Mouse (Mus musculus) neural tube, embryonic 12.5 days (tissue): Measurements from ENCODE around the gene E130208F15Rik. TPM values are rescaled to one million over a fixed set of nuclear protein-coding genes. Genes with fewer than 3 reads are reported as not detected.

Experiments used
- ATAC-seq: fragments of 200-750 bp; cut with Nextera tagmentation; 2 replicates; pipeline ENCODE4 v1.8.0; 2017; ENCODE audit warnings: low read depth, mild to moderate bottlenecking, moderate TSS enrichment, moderate library complexity; ENCODE audit not compliant: low FRiP score
- H3K27ac ChIP-seq: fragments of 300-500 bp; sonication (generic); 2 replicates; pipeline ENCODE4 v1.5.1; 2016
- H3K27me3 ChIP-seq: fragments of 300-500 bp; sonication (generic); replicated peaks from 2 replicates; pipeline ENCODE4 v1.6.1; 2016; ENCODE audit warnings: mild to moderate bottlenecking
- H3K36me3 ChIP-seq: fragments of 300-500 bp; sonication (generic); 2 replicates; pipeline ENCODE4 v1.6.1; 2016; ENCODE audit warnings: mild to moderate bottlenecking
- H3K4me1 ChIP-seq: fragments of 300-500 bp; sonication (generic); 2 replicates; pipeline ENCODE4 v1.6.1; 2016
- H3K4me2 ChIP-seq: fragments of 300-500 bp; sonication (generic); replicated peaks from 2 replicates; pipeline ENCODE4 v1.6.1; 2016; ENCODE audit warnings: mild to moderate bottlenecking
- H3K4me3 ChIP-seq: fragments of 300-500 bp; sonication (generic); 2 replicates; pipeline ENCODE4 v1.5.1; 2016
- H3K9ac ChIP-seq: fragments of 300-500 bp; sonication (generic); 2 replicates; pipeline ENCODE4 v1.6.1; 2016; ENCODE audit warnings: mild to moderate bottlenecking
- H3K9me3 ChIP-seq: fragments of 300-500 bp; sonication (generic); 2 replicates; pipeline ENCODE4 v1.6.1; 2016; ENCODE audit warnings: mild to moderate bottlenecking
- WGBS: fragments of 180-500 bp; shearing (Covaris S2); methylation state at CpG from one replicate; pipeline ENCODE4 v1.1.7; 2016; 5-methylcytosine and 5-hydroxymethylcytosine counted together
- polyA plus RNA-seq: library from polyadenylated mRNA; unstranded; fragments of >200 nt; fragmentation: Nextera tagmentation; extraction: Ambion mirVana; gene quantifications from 2 replicates; pipeline ENCODE4 v1.2.1, GENCODE M21; 2016

E130208F15Rik gene
- not detected in 2 replicates for polyA plus RNA-seq

- peaks cover 18% of the 10 kb centered on the region for H3K4me1 ChIP-seq
- peak; percentile 71 for ATAC-seq
- 0 out of 2 replicates have a peak, but pooled peaks cover 5% of the 10 kb centered on the region for H3K9me3 ChIP-seq
- peak within 1 kb of the TSS; percentile 82 for H3K27ac ChIP-seq
- peak within 1 kb of the TSS; percentile 83 for H3K4me3 ChIP-seq
- 0 out of 2 replicates have a peak, but pooled peaks cover 4% of the 10 kb centered on the region for H3K36me3 ChIP-seq
- peak within 1 kb of the TSS; percentile 83 for H3K4me2 ChIP-seq
- WGBS: under 1% methylated on average over 63 of the region's 63 CpGs
- peak within 1 kb of the TSS; percentile 86 for H3K9ac ChIP-seq
- H3K27me3 ChIP-seq: no peaks in the 10 kb centered on the region
These were observed at the start of gene E130208F15Rik for GRCm38 (mm10) chr7:30321539-30322284. TSS of gene E130208F15Rik (plus strand) at chr7:30321740.

GRCm38 (mm10) chr7:30274383-30274782 lies 47.2 kb upstream of the E130208F15Rik start:
- H3K27ac ChIP-seq: no peak overlapping the region
- H3K9ac ChIP-seq: no peak overlapping the region
- WGBS: 82% methylated on average over 6 of the region's 6 CpGs
- ATAC-seq: no peak
- peaks cover 3% of the 10 kb centered on the region; the same call in 1 of the 2 replicates for H3K4me1 ChIP-seq
- H3K36me3 ChIP-seq: peaks cover 15% of the 10 kb centered on the region
- no peaks in the 10 kb centered on the region for H3K9me3 ChIP-seq
- H3K27me3 ChIP-seq: no peaks in the 10 kb centered on the region
- H3K4me2 ChIP-seq: no peak overlapping the region
- H3K4me3 ChIP-seq: no peak overlapping the region

GRCm38 (mm10) chr7:30278911-30279310 lies 42.6 kb upstream of the E130208F15Rik start:
- Histone ChIP-seq H3K4me2 (peak overlapping the region; percentile 92), H3K27me3 (no peaks in the 10 kb centered on the region), H3K4me3 (no peak overlapping the region), H3K9ac (no peak overlapping the region), H3K4me1 (peaks cover 6% of the 10 kb centered on the region; the same call in 1 of the 2 replicates), H3K9me3 (no peaks in the 10 kb centered on the region), H3K27ac (no peak overlapping the region), H3K36me3 (no peaks in the 10 kb centered on the region; the same call in 1 of the 2 replicates)
- ATAC-seq: no peak
- 55% methylated on average over 2 of the region's 2 CpGs for WGBS

- H3K27ac ChIP-seq: no peak overlapping the region
- H3K4me3 ChIP-seq: peak overlapping the region; percentile 66
- peak overlapping the region; percentile 92 for H3K4me2 ChIP-seq
- no peak for ATAC-seq
- under 1% methylated on average over 6 of the region's 6 CpGs for WGBS
- no peaks in the 10 kb centered on the region for H3K27me3 ChIP-seq
- no peak overlapping the region for H3K9ac ChIP-seq
- H3K4me1 ChIP-seq: peaks cover 6% of the 10 kb centered on the region; the same call in 1 of the 2 replicates
- H3K9me3 ChIP-seq: no peaks in the 10 kb centered on the region
- no peaks in the 10 kb centered on the region; the same call in 1 of the 2 replicates for H3K36me3 ChIP-seq
These were observed 42.0 kb upstream of the E130208F15Rik start for GRCm38 (mm10) chr7:30279536-30279935.

- Histone ChIP-seq H3K27ac (peak within 1 kb of the TSS; percentile 85), H3K9me3 (no peaks in the 10 kb centered on the region), H3K4me3 (peak within 1 kb of the TSS; percentile 66), H3K4me2 (peak within 1 kb of the TSS; percentile 92), H3K9ac (peak within 1 kb of the TSS; percentile 56), H3K36me3 (no peaks in the 10 kb centered on the region; the same call in 1 of the 2 replicates), H3K4me1 (peaks cover 6% of the 10 kb centered on the region; the same call in 1 of the 2 replicates), H3K27me3 (no peaks in the 10 kb centered on the region)
- peak; percentile 96 for ATAC-seq
- under 1% methylated on average over 49 of the region's 49 CpGs for WGBS
These were observed 41.4 kb upstream of the E130208F15Rik start, which contains the start of the genes Thap8 and Wdr62 for GRCm38 (mm10) chr7:30279951-30280669. TSS of gene Thap8 (plus strand) at chr7:30280094. TSS of gene Wdr62 (minus strand) at chr7:30280419.

- Histone ChIP-seq H3K27me3 (no peaks in the 10 kb centered on the region), H3K9me3 (no peaks in the 10 kb centered on the region), H3K9ac (peak overlapping the region; percentile 51), H3K4me3 (peak overlapping the region; percentile 66), H3K4me2 (peak overlapping the region; percentile 92), H3K27ac (peak overlapping the region; percentile 85), H3K4me1 (peaks cover 6% of the 10 kb centered on the region; the same call in 1 of the 2 replicates), H3K36me3 (no peaks in the 10 kb centered on the region; the same call in 1 of the 2 replicates)
- WGBS: under 1% methylated on average over 20 of the region's 20 CpGs
- ATAC-seq: peak; percentile 91
These were observed 40.8 kb upstream of the E130208F15Rik start for GRCm38 (mm10) chr7:30280670-30281138.

- H3K4me1 ChIP-seq: peaks cover 6% of the 10 kb centered on the region; the same call in 1 of the 2 replicates
- H3K9me3 ChIP-seq: no peaks in the 10 kb centered on the region
- no peaks in the 10 kb centered on the region; the same call in 1 of the 2 replicates for H3K36me3 ChIP-seq
- H3K27me3 ChIP-seq: no peaks in the 10 kb centered on the region
- no peak overlapping the region for H3K9ac ChIP-seq
- 85% methylated on average over 4 of the region's 4 CpGs for WGBS
- ATAC-seq: no peak
- H3K27ac ChIP-seq: no peak overlapping the region
- no peak overlapping the region for H3K4me3 ChIP-seq
- peak overlapping the region; percentile 92 for H3K4me2 ChIP-seq
These were observed 40.0 kb upstream of the E130208F15Rik start for GRCm38 (mm10) chr7:30281522-30281921.

GRCm38 (mm10) chr7:30282740-30283139 lies 38.8 kb upstream of the E130208F15Rik start:
- H3K4me2 ChIP-seq: no peak overlapping the region
- WGBS: 81% methylated on average over 7 of the region's 7 CpGs
- no peaks in the 10 kb centered on the region for H3K36me3 ChIP-seq
- no peak overlapping the region for H3K27ac ChIP-seq
- H3K4me1 ChIP-seq: peaks cover 6% of the 10 kb centered on the region; the same call in 1 of the 2 replicates
- no peak overlapping the region for H3K9ac ChIP-seq
- ATAC-seq: no peak
- H3K4me3 ChIP-seq: no peak overlapping the region
- H3K9me3 ChIP-seq: no peaks in the 10 kb centered on the region
- H3K27me3 ChIP-seq: no peaks in the 10 kb centered on the region

- H3K4me1 ChIP-seq: peaks cover 8% of the 10 kb centered on the region
- 64% methylated on average over 8 of the region's 8 CpGs for WGBS
These were observed 34.7 kb upstream of the E130208F15Rik start for GRCm38 (mm10) chr7:30286701-30287410.

GRCm38 (mm10) chr7:30288046-30288445 lies 33.5 kb upstream of the E130208F15Rik start:
- H3K9ac ChIP-seq: no peak overlapping the region
- H3K4me1 ChIP-seq: peaks cover 18% of the 10 kb centered on the region
- 78% methylated on average over 6 of the region's 6 CpGs for WGBS
- H3K4me3 ChIP-seq: no peak overlapping the region
- no peak for ATAC-seq
- H3K36me3 ChIP-seq: no peaks in the 10 kb centered on the region
- H3K27ac ChIP-seq: no peak overlapping the region
- H3K4me2 ChIP-seq: no peak overlapping the region
- H3K27me3 ChIP-seq: no peaks in the 10 kb centered on the region
- no peaks in the 10 kb centered on the region for H3K9me3 ChIP-seq

More at GRCm38 (mm10) chr7:30286701-30287410, 34.7 kb upstream of the E130208F15Rik start:
- H3K9ac ChIP-seq: no peak overlapping the region
- no peaks in the 10 kb centered on the region for H3K27me3 ChIP-seq
- H3K27ac ChIP-seq: no peak overlapping the region
- H3K4me3 ChIP-seq: no peak overlapping the region
- no peaks in the 10 kb centered on the region for H3K36me3 ChIP-seq
- no peak overlapping the region for H3K4me2 ChIP-seq
- ATAC-seq: no peak
- no peaks in the 10 kb centered on the region for H3K9me3 ChIP-seq

GRCm38 (mm10) chr7:30289071-30289713 lies 32.3 kb upstream of the E130208F15Rik start:
- no peaks in the 10 kb centered on the region for H3K9me3 ChIP-seq
- H3K9ac ChIP-seq: no peak overlapping the region
- no peak overlapping the region for H3K4me2 ChIP-seq
- no peak overlapping the region for H3K4me3 ChIP-seq
- peaks cover 5% of the 10 kb centered on the region for H3K36me3 ChIP-seq
- 77% methylated on average over 7 of the region's 7 CpGs for WGBS
- H3K4me1 ChIP-seq: peaks cover 26% of the 10 kb centered on the region
- H3K27me3 ChIP-seq: no peaks in the 10 kb centered on the region
- H3K27ac ChIP-seq: no peak overlapping the region
- ATAC-seq: no peak
